Mouse (Mus musculus) hematopoietic stem cell, adult 5-6 weeks (primary cell): ENCODE data around the gene Prox2. TPM values are rescaled to one million over a fixed set of nuclear protein-coding genes. Genes with fewer than 3 reads are reported as not detected.

ENCODE experiments used
- ATAC-seq, 2 experiments: fragments of 125-278 bp in 1 of 2; replicated peaks in 1 of 2; 2 replicates each; pipeline ENCODE4 v1.8.0; 2016 to 2017; ENCODE audit warnings: inconsistent platforms in 2 of 2, mild to moderate bottlenecking in 2 of 2, moderate number of reproducible peaks in 2 of 2, low read depth in 1 of 2, moderate TSS enrichment in 1 of 2; ENCODE audit not compliant: low FRiP score in 2 of 2, poor library complexity in 2 of 2, severe bottlenecking in 2 of 2, insufficient read depth in 1 of 2, low TSS enrichment in 1 of 2
- total RNA-seq: library from RNA; stranded (forward); fragments of 172-1452, 232-1000 nt; gene quantifications from 2 replicates; pipeline ENCODE4 v1.2.3, GENCODE M21; 2017

The Prox2 gene
- total RNA-seq, 1 experiment from 2014 or later: 1.7 TPM

DNA sequence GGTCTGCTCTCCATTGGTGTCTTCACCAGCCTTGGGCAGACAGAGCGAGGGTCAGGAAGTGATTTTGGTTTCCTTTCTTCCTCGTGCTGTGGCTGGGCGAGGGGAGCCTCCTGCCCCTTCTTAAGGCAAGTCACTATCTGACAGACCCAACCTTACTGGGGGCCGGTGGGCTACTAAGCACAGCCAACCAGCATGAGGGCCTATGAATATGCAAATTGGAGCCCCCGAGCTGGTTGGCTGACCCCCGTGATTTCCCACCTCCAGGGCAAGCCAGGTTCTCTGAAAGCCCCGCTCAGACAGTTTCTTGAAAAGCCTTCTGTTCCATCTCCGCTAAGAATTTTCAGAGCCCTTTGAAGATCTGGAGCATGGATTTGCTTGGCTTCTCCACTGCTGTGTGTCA, 4.3 kb downstream of the Prox2 start:
- ATAC-seq: peak; percentile 29 to 40; a peak in 2 of 4 replicates

DNA sequence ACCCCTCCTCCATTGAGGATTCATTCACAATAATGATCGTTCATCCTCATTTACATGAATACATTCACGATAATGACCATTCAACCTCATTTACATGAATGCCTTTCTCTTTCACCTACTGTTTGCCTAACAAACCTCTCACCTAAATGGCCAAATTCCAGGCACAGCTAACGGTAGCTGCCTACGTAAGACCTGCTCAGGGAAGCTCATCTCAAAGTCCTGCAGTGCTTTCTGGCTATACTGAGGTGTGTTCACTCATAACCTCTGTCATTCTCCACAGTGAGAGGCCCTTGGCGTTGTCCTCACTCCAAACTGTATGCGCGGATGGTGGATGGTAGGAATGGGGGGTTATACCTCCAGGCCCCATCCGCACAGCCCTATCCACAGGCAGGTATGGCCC, 5.8 kb downstream of the Prox2 start:
- ATAC-seq: no peak

DNA sequence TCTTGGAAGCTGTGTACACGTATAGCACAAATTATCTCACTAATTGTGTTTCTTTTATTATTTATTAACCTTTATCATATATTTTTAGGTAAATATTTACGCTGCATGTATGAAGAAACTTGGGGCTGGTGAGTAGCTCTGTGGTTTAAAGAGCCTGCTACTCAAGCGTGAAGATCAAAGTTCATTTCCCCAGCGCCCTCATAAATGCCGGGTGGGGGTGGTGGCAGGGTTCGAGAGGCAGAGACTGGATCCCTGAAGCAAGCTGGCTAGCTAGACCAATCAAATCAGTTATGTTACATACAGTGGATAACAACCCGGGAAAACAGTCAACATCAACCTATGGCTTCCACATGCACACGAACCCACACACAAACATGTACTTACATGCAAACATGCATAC, 7.5 kb downstream of the Prox2 start:
- no peak for ATAC-seq

DNA sequence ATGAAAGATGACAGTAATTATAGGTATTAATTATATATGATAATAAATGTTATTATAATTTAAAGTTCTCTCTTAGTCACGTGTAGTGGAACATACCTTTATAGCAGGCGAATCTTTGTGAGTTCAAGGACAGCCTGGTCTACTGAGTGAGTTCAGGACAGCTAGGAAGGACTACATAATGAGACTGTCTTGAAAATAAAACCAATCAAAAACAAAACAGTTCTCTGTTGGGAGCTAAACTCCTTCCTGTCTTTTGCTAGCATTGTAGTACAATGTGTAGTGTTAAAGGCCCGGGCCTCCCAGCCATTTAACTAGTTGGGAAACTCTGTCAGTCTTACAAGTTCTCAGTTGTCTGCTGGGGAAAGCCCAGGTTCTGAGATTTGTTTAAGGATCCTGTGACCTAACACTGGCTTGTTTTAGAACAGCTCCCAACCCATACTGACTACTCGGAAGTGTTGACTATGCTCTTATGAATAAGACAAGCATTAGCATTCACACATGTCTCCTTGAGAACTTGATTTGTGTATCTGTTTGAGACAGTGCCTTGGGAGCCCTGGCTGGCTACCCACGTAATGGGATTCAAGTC, 8.9 kb downstream of the Prox2 start:
- no peak for ATAC-seq

DNA sequence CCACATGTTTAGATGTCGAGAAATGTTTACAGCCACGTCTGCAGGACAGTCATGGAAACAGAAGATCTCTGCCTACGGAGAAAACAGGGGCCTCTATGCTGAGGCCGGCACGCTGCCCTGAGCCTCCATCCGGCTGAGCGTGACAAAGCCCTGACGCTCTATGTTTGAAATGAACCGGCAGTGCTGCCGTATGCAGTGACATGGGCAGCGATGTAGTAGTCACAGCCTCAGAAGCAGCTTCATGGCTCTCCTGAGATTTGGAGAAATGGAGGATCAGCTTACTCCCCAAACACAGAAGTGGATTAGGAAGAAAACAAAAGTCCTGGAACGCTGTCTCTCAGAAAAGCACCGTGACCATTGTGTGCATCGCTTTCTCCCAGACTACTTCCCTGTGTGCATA, 9.6 kb downstream of the Prox2 start:
- no peak for ATAC-seq

DNA sequence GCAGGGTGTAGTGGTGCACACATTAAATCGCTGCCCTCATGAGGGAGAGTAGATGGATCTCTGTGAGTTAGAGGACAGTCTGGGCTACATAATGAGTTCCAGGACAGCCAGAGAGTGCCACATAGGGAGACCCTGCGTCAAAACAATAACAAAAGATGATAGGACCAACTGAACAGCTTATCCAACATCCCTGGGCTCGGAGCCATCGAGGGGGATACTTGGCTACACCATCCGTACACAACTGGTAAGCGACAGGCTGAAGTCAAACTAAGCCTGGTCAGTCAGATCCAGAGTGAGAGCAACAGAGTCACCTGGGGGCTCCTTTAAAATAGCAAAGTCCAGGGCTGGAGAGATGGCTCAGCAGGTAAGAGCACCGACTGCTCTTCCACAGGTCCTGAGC, 14.7 kb downstream of the Prox2 start:
- ATAC-seq: no peak

DNA sequence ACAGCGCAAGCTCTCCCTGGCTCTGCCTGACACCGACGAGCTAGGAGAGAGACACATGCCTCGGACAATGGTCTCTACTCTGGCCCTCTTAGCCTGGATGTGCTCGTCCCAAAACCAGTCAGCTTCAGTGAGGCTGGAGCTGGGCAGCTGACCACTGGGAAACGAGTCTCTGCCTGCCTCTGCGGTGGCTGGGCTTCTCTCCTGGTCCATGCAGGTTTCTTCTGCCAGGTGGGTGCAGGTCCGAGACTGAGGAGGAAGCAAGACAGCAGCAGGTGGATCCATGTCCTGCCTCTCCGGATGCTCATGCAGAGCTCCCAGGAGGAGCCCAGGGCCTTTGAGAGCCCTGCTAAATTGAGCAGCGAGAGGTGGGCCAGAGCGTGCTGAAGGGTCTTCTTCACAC, 15.4 kb downstream of the Prox2 start:
- ATAC-seq: no peak

DNA sequence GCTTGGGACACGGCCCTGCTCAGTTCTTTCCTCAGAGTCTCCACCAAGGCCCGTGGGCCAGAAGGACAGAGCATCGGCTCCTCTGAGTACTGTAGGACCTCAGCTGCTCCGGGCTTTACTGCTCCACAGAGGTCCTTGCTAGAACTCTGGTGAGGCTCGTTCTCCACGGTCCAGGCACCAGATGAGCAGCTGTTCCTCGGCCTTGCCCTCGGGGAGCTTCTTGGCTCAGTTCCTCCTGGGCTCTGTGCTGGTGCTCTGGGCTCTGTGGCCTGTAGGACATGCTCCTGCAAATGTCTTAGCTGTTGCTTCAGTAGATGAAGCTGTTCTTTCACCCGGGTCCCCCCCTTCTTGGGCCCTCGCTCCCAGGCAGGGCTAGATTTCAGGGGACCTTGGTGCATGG, 15.9 kb downstream of the Prox2 start:
- ATAC-seq: no peak

DNA sequence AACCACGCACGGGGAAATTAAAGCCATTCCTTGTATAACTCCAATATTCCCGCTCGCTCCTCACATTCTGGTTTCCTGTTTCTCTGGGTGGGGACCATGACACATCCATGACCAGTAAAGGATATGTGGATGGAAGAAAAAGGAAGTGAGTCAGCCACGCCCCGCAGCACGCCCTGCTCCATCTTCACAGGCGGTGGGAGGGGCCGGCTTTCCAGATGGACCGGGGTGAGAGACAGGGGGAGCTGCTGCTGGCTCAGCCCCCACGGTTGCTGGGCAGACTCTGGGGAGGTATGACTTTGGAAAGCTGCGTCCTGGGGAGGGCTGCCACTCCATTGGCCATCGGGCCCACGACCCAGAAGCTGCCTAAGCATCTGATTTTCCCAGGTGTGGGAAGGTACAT, 16.5 kb downstream of the Prox2 start:
- peak in 1 of 2 experiments; percentile 44; a peak in 2 of 4 replicates for ATAC-seq

DNA sequence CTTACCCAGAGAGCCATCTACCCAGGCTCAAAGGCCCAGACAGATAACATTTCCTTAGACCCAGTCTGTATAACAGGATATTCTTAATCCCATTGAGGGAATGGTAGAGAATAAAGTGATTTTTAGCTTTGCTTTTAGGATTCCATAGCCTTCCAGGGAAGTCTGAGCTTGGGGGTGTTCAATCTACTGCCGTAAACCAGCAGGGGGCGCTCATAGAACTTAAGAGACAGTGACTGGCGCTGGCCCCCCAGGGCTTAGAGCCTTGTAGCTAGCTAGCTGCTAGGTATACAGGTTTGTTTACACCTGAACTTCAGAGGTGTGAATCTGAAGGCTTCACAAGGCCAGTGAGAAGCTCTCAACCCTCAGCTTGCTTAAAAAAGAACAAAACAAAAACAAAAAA, 18.3 kb downstream of the Prox2 start:
- ATAC-seq: peak; percentile 48 to 53; a peak in 2 of 4 replicates

DNA sequence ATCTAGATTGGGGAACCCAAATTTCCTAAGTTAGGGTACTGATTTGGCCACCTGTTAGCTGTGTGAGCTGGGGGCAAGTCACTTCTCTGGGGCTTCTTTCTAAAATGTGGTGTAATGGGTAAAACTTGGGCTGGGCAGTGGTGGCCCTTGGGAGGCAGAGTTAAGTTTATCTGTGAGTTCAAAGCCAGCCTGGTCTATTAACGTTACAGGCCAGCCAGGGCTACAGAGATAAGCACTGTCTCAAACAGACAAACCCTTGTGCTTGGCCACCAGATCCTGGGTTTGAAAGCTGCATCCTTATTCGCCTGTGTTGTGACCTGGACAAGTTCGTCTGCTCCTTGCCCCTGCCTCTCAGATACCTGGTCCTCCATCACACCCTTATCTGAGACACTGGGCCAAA, 19.4 kb downstream of the Prox2 start:
- ATAC-seq: no peak

DNA sequence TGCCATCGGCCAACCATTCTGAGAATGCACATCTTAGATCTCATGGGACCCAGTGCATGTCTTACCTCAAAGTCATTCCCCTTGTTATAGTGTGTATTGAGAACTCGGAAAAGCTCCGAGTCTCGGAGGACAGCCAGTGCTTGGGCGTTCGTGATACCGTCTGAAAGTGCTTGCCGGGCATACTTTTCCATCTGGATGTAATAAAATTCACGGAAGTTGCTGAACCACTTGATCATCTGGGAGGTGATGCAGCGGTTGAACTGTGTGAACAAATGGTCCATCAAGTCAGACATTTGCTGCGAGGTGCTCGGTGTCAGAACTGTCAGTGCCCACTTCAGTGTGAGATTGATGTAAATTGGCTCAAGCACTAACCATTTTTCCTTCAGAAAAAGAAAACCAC, 22.7 kb downstream of the Prox2 start:
- ATAC-seq: no peak

DNA sequence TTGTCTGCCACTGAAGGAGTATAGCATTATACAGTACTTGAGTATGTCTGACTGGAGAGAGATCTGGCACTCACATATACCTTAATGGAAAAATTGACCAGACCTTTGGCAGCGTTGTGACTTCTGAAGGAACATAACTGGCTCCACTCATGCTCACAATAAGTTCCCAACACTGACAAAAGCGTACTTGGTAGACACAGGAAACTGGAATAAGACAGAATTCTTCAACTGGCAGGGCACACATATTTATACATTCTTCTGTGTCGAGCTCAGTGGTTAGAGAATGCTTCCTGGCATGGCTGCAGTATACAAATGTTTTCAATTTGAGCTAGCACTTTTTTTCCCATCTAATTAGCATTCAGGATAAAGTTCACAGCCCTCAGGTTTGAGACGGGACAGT, 25.6 kb downstream of the Prox2 start:
- no peak for ATAC-seq

DNA sequence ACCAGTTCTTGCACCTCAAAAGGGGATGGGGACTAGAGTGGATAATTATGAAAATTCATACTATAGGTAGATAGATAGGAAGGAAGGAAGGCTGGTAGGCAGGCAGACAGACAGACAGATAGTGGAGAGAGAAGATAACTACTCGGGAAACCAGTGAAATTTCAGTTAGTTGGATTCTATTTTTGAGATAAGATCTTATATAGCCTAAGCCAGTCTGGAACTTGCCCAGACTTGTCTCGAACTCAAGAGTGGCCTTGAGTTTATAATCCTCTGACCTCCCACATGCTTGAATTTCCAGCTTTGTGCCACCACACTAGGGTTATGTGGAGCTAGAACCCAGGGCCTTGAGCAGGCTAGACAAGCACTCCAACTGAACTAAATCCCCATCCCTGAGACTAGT, 26.3 kb downstream of the Prox2 start:
- no peak for ATAC-seq

DNA sequence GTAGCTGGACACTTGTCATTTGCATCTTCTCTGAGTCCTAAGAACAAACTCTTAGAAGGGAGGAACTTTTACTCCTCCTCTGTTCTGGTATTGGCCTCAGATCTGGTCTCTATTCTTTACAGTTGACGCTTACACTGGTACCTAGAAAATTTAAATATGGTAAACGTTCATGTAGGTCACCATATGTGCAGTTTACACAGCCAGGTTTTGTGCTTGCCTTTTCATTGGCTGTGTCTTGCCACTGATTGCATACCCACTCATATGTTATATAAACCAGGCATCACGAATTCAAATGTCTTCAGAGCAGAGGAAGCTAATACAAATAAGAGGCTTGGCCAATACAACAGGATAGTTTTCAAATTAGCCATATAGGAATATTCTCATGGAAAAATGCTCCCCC, 33.5 kb downstream of the Prox2 start:
- no peak for ATAC-seq

DNA sequence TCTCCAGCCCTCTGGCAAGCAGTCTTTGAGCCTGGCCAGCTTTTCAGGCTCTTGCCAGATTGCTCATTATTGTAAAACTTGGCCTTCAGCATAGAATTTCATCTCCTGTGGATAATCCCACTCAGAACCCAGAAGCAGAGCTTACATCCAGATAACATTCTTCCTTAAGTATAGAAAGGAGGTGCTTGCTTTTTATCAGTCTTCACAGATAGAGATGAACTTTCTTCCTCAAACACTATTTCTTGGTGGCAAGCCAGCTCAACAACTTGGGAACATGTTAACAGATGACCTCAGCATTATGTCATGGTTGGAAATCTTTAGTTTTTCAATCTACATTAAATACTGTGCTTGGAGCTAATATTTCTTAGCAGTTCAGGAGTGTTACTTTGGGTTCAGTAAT, 39.5 kb downstream of the Prox2 start:
- no peak for ATAC-seq

DNA sequence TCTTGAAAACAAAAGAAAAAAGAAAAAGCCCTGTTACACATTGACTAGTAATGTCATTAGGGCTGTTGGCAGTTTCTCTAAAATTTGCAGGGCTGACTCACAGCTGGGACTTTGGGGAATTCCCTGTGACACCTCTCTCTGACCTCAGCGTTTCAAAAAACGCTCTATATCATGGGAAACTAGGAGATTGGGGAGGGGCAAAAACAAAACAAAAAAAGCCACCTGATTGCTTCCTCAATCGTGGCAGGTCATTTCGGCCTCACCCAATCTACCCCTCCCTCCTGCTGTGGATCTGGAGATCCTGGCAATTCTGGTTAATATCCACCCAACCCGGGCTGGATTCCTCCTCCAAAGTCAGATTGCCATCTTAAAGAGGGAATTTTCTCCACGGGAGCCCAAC, 59.3 kb downstream of the Prox2 start:
- ATAC-seq: no peak
